Mouse (Mus musculus): ENCODE results near the gene Tcf25. TPM values are rescaled to one million over a fixed set of nuclear protein-coding genes. Genes with fewer than 3 reads are reported as not detected.
A peak's percentile ranks its signal among the peaks of the same experiment; 100 is the strongest.
"Not testable (repeated sequence)": the region's sequence is repeated elsewhere in the genome, so short reads cannot be mapped to it uniquely, and the experiment has no call there.

The Tcf25 gene
- polyA plus RNA-seq, 1 experiment from 2014 or later = 186 TPM

DNA sequence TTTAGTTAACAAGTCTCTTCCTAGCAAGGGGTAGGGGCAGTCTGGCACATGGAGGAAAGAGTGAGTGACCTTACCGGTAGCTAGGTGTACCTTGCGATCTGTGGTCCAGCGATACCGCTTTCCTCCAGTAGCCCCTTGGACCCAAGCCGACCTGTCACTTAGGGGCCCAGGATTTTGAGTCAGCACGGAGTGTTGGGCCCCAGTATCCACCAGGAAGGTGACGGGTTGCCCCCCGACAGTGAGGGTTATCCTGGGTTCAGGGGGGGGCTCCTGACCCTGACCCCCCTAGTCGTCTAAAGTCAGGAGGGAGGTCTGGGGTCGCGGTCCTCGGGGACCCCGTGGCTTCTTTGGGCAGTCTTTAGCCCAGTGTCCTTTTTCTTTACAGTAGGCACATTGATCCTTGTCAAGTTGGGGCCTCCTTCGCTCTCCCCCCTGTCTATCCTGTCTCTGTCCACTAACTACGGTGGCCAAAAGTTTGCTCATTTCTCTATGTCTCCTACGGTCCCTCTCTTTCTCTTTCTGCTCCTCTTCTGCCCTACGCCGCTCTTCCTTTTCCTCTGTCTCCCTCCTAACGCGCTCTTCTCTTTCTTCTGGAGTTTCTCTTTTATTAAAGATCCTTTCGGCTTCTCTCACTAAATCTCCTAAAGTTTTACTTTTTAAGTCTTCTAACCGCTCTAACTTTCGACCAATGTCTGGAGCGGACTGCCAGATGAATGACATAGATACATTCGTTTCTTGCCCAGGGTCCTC, 58.2 kb downstream of the Tcf25 start:
- Histone ChIP-seq H3K9me3 (ENCODE audit: control insufficient read depth, low read length) (peaks cover 36% of the 10 kb centered on the region), H3K4me1 (replicated peaks; ENCODE audit: control insufficient read depth, insufficient read depth, low read length) (no peaks in the 10 kb centered on the region), H3K4me3 (ENCODE audit: low read depth, low read length) (no peak overlapping the region), H3K27ac (ENCODE audit: low read depth, low read length) (no peak overlapping the region), H3K9ac (ENCODE audit: low read length) (no peak overlapping the region), H3K4me2 (ENCODE audit: low read depth, low read length, severe bottlenecking) (no peak overlapping the region), H3K36me3 (ENCODE audit: control insufficient read depth, insufficient read depth, low read length) (no peaks in the 10 kb centered on the region), H3K27me3 (ENCODE audit: control insufficient read depth, insufficient read depth, low read length) (no peaks in the 10 kb centered on the region)
- WGBS = 93% methylated on average over 25 of the region's 25 CpGs
- no peak for DNase-seq (ENCODE audit: low spot score)
- no peak for ATAC-seq (replicated peaks; ENCODE audit: low FRiP score)

DNA sequence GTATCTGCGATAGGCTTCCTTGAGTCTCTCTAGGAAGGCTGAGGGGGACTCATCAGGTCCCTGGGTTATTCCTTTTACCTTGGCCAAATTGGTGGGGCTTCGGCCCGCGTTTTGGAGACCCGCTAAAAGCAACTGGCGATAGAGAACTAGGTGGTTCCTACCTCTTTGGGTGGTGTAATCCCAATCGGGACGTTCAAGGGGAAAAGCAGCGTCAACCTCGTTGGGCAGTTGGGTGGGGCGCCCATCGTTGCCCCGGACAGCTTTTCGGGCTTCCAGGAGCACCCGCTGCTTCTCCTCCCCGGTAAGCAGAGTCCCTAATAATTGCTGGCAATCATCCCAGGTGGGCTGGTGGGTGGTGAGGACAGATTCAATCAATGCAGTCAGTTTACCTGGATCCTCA, 58.8 kb downstream of the Tcf25 start:
- DNase-seq (ENCODE audit: low spot score) = no peak
- H3K4me3 ChIP-seq (ENCODE audit: low read depth, low read length) = no peak overlapping the region
- no peak overlapping the region for H3K4me2 ChIP-seq (ENCODE audit: low read depth, low read length, severe bottlenecking)
- H3K9ac ChIP-seq (ENCODE audit: low read length) = no peak overlapping the region
- 92% methylated on average over 16 of the region's 16 CpGs for WGBS
- H3K9me3 ChIP-seq (ENCODE audit: control insufficient read depth, low read length) = peaks cover 35% of the 10 kb centered on the region
- no peaks in the 10 kb centered on the region for H3K36me3 ChIP-seq (ENCODE audit: control insufficient read depth, insufficient read depth, low read length)
- no peak for ATAC-seq (replicated peaks; ENCODE audit: low FRiP score)
- no peaks in the 10 kb centered on the region for H3K27me3 ChIP-seq (ENCODE audit: control insufficient read depth, insufficient read depth, low read length)
- no peak overlapping the region for H3K27ac ChIP-seq (ENCODE audit: low read depth, low read length)
- H3K4me1 ChIP-seq (replicated peaks; ENCODE audit: control insufficient read depth, insufficient read depth, low read length) = no peaks in the 10 kb centered on the region

DNA sequence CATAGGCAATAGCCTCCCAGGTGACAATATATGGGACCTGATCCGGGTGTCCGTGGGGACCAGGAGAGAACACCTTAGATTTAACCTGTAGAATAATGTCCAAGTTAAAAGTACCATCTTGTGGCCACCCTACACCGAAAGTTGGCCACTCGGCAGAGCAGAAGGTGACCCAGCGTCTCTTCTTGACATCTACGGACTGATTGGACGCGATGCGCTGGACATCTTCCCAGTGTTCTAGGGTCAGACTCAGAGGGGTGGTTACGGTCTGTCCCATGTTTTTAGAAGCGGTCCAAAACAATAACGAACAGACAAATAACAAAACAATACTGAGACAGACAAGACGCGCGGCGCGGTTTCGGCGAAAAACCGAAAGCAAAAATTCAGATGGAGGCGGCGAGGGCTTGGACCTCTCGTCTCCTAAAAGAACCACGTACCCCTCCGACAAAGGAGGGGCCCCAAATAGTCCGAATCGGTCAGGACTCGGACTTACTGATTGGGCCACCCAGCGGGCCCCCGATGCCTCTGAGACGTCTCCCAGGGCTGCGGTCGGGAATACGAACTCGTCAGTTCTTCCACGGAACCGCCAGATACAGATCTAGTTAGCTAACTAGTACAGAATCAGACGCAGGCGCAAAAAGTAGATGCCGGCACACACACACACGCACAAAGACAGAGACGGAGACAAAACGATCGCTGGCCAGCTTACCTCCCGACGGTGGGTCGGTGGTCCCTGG, 59.9 kb downstream of the Tcf25 start:
- ATAC-seq (replicated peaks; ENCODE audit: low FRiP score); H3K9ac ChIP-seq (ENCODE audit: low read length); DNase-seq (ENCODE audit: low spot score); H3K4me3 ChIP-seq (ENCODE audit: low read depth, low read length); H3K4me1 ChIP-seq (replicated peaks; ENCODE audit: control insufficient read depth, insufficient read depth, low read length); H3K27ac ChIP-seq (ENCODE audit: low read depth, low read length); H3K36me3 ChIP-seq (ENCODE audit: control insufficient read depth, insufficient read depth, low read length); H3K4me2 ChIP-seq (ENCODE audit: low read depth, low read length, severe bottlenecking); H3K27me3 ChIP-seq (ENCODE audit: control insufficient read depth, insufficient read depth, low read length): not testable (repeated sequence)
- H3K9me3 ChIP-seq (ENCODE audit: control insufficient read depth, low read length) = peaks cover 25% of the 10 kb centered on the region
- 98% methylated on average over 44 of the region's 47 CpGs for WGBS

DNA sequence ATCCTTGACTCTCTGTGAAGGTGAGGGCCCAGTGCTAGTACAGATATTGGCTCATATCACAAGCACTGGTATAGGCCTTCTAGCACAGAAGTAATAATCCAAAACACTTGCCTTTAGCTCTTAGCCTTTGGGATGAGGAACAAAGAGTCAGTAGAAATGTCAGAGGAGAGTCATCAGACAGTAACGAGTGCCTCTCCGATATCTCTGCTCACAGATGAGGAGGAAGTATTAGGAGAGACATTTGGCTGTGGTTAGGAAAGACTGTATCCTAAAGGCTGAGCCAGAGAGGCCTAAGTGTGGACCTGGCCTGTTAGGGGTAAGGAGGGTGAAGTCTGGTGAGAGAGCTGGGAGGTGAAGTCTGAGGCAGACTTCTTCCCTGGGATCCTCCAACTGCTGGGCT, 68.2 kb downstream of the Tcf25 start:
- Histone ChIP-seq H3K27ac (ENCODE audit: low read depth, low read length) (no peak overlapping the region), H3K9ac (ENCODE audit: low read length) (no peak overlapping the region), H3K4me3 (ENCODE audit: low read depth, low read length) (no peak overlapping the region), H3K9me3 (ENCODE audit: control insufficient read depth, low read length) (no peaks in the 10 kb centered on the region), H3K36me3 (ENCODE audit: control insufficient read depth, insufficient read depth, low read length) (no peaks in the 10 kb centered on the region), H3K4me1 (replicated peaks; ENCODE audit: control insufficient read depth, insufficient read depth, low read length) (peaks cover 8% of the 10 kb centered on the region; the same call in 1 of the 2 replicates), H3K27me3 (ENCODE audit: control insufficient read depth, insufficient read depth, low read length) (no peaks in the 10 kb centered on the region), H3K4me2 (ENCODE audit: low read depth, low read length, severe bottlenecking) (no peak overlapping the region)
- no peak for ATAC-seq (replicated peaks; ENCODE audit: low FRiP score)
- DNase-seq (ENCODE audit: low spot score) = no peak
- 97% methylated on average over 2 of the region's 2 CpGs for WGBS

DNA sequence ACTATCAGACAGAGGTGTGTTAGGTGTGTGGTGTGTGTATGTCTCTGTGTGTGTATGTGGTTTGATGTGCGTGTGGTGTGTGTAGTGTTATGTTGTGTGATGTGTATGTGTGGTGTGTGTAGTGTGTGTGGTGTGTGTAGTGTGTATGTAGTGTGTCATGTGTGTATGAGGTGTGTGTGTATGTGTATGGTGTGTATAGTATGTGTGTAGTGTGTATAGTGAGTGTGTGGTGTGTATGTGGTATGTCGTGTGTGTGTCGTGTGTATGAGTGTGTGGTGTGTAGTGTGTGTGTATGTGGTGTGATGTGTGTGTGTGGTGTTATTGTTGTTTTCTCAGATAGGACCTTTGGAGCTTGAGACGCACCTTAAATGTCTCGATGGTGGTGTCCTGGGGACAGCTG, 68.8 kb downstream of the Tcf25 start:
- Histone ChIP-seq H3K4me3 (ENCODE audit: low read depth, low read length) (peak overlapping the region; percentile 65; the same call in 1 of the 2 replicates), H3K4me1 (replicated peaks; ENCODE audit: control insufficient read depth, insufficient read depth, low read length) (peaks cover 8% of the 10 kb centered on the region; the same call in 1 of the 2 replicates), H3K36me3 (ENCODE audit: control insufficient read depth, insufficient read depth, low read length) (no peaks in the 10 kb centered on the region), H3K27ac (ENCODE audit: low read depth, low read length) (no peak overlapping the region), H3K27me3 (ENCODE audit: control insufficient read depth, insufficient read depth, low read length) (no peaks in the 10 kb centered on the region), H3K9me3 (ENCODE audit: control insufficient read depth, low read length) (no peaks in the 10 kb centered on the region), H3K9ac (ENCODE audit: low read length) (no peak overlapping the region), H3K4me2 (ENCODE audit: low read depth, low read length, severe bottlenecking) (no peak overlapping the region; the same call in 1 of the 2 replicates)
- WGBS = 79% methylated on average over 5 of the region's 5 CpGs
- ATAC-seq (replicated peaks; ENCODE audit: low FRiP score) (no peak), DNase-seq (ENCODE audit: low spot score) (no peak)

DNA sequence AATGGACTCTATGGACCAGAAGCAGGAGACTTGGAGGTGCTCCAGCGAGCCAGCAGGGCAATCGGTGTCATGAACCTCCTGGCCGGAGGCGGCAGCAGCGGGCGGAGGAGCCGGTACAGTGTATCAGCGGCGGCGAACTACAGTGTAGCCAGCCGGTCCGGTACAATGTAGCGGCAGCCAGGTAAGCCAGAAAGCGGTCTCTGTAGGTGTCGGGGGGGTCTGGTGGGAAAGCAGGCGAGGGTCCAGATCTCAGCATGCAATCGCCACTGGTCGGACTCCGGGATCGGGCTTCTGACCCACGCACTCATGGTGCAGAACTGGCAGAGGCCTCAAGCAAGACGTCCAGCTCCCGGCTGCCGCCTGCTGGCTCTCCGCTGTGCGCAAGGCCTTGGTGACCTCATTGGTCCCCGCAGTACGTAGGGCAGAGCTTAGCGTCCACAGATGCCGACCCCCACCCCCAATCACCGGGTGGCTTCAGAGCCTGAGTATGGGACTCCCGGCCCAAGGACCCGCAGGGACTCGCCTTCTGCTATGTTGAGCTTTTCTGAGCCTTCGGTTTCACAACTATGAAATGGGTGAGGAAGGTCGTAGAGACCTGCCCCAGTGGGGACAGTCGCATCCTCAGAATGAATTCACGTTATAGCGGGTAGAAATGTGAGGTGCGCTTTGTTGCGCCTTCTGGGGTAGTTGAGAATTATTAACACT, 69.5 kb downstream of the Tcf25 start:
- no peaks in the 10 kb centered on the region for H3K27me3 ChIP-seq (ENCODE audit: control insufficient read depth, insufficient read depth, low read length)
- no peaks in the 10 kb centered on the region for H3K9me3 ChIP-seq (ENCODE audit: control insufficient read depth, low read length)
- H3K4me2 ChIP-seq (ENCODE audit: low read depth, low read length, severe bottlenecking) = peak overlapping the region; percentile 71
- ATAC-seq (replicated peaks; ENCODE audit: low FRiP score) (peak; percentile 95), DNase-seq (ENCODE audit: low spot score) (peak; percentile 94)
- H3K4me1 ChIP-seq (replicated peaks; ENCODE audit: control insufficient read depth, insufficient read depth, low read length) = peaks cover 8% of the 10 kb centered on the region; the same call in 1 of the 2 replicates
- peak overlapping the region; percentile 77 for H3K9ac ChIP-seq (ENCODE audit: low read length)
- no peaks in the 10 kb centered on the region for H3K36me3 ChIP-seq (ENCODE audit: control insufficient read depth, insufficient read depth, low read length)
- H3K27ac ChIP-seq (ENCODE audit: low read depth, low read length) = 0 out of 2 replicates have a peak overlapping the region, but pooled peaks have one; percentile 31
- under 1% methylated on average over 37 of the region's 41 CpGs for WGBS
- peak overlapping the region; percentile 65 for H3K4me3 ChIP-seq (ENCODE audit: low read depth, low read length)

DNA sequence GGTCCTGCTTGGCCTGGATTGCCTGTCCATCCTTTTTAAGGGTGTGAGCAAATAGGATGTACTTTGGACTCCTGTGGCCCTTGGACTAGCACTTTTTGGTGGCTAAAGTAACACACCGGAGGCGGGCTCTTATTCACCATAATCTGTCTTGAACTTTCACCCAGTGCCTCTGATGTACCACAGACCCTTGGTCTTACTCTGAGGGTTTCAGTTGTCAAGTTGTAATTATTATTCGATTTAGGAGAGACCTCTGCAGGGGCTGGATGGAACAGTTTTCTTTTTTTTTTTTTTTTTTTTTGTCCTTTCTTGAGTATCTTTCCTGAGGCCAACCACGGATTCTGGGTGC, 70.0 kb downstream of the Tcf25 start:
- no peaks in the 10 kb centered on the region for H3K27me3 ChIP-seq (ENCODE audit: control insufficient read depth, insufficient read depth, low read length)

DNA sequence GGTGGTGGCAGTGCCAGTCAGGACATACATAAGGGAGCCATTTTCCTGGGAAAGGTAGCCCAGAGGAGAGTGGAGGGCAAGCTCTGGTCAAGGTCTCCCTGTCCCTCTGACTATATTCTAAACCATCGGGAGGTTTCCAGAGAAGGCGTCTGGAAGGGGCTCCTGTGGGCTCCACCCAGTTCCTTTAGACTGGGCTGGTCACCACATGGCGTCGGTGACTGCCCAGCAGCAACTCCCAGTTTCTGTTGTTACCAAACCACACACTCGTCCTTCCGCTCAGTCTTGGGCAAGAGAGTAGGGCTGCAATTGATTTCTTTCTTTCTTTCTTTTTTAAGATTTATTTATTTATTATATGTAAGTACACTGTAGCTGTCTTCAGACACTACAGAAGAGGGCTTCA, 70.6 kb downstream of the Tcf25 start:
- no peaks in the 10 kb centered on the region for H3K27me3 ChIP-seq (ENCODE audit: control insufficient read depth, insufficient read depth, low read length)
- DNase-seq (ENCODE audit: low spot score) (no peak), ATAC-seq (replicated peaks; ENCODE audit: low FRiP score) (no peak)
- peaks cover 8% of the 10 kb centered on the region; the same call in 1 of the 2 replicates for H3K4me1 ChIP-seq (replicated peaks; ENCODE audit: control insufficient read depth, insufficient read depth, low read length)
- H3K36me3 ChIP-seq (ENCODE audit: control insufficient read depth, insufficient read depth, low read length) = no peaks in the 10 kb centered on the region
- 88% methylated on average over 6 of the region's 6 CpGs for WGBS
- no peak overlapping the region for H3K9ac ChIP-seq (ENCODE audit: low read length)
- no peak overlapping the region for H3K4me3 ChIP-seq (ENCODE audit: low read depth, low read length)
- H3K27ac ChIP-seq (ENCODE audit: low read depth, low read length) = no peak overlapping the region
- no peaks in the 10 kb centered on the region for H3K9me3 ChIP-seq (ENCODE audit: control insufficient read depth, low read length)
- no peak overlapping the region for H3K4me2 ChIP-seq (ENCODE audit: low read depth, low read length, severe bottlenecking)

More for the DNA sequence above, 70.0 kb downstream of the Tcf25 start:
- peak overlapping the region; percentile 71 for H3K4me2 ChIP-seq (ENCODE audit: low read depth, low read length, severe bottlenecking)
- H3K36me3 ChIP-seq (ENCODE audit: control insufficient read depth, insufficient read depth, low read length) = no peaks in the 10 kb centered on the region
- WGBS = 33% methylated on average over 4 of the region's 4 CpGs
- H3K9me3 ChIP-seq (ENCODE audit: control insufficient read depth, low read length) = no peaks in the 10 kb centered on the region
- ATAC-seq (replicated peaks; ENCODE audit: low FRiP score) (no peak), DNase-seq (ENCODE audit: low spot score) (no peak)
- no peak overlapping the region for H3K27ac ChIP-seq (ENCODE audit: low read depth, low read length)
- H3K9ac ChIP-seq (ENCODE audit: low read length) = peak overlapping the region; percentile 77
- H3K4me1 ChIP-seq (replicated peaks; ENCODE audit: control insufficient read depth, insufficient read depth, low read length) = peaks cover 8% of the 10 kb centered on the region; the same call in 1 of the 2 replicates
- peak overlapping the region; percentile 65 for H3K4me3 ChIP-seq (ENCODE audit: low read depth, low read length)

All from forebrain, embryonic 11.5 days (tissue).